In genomic region chr7:143138789-143139188, GRCm38 (mm10) we compare ENCODE assay signal across 8 mouse cellular contexts. TPM values are rescaled to one million over a fixed set of nuclear protein-coding genes. Genes with fewer than 3 reads are reported as not detected.
DNase-seq lines count a peak whose midpoint lies in the region; ATAC-seq and TF ChIP-seq lines count a peak whose summit lies in the region.
"Had no signal": no experiment of that assay in that cellular context is flagged by ENCODE, and none has a peak within 500 bp of the region (broad histone marks: within the 10 kb centered on the region; RNA-seq: fewer than 3 reads in every experiment).

No protein-coding gene starts in this region.

- intact Hi-C loops in left cerebral cortex, adult 2 months (cut with DNase I): loop anchor here (5.0 kb wide), 2 partner anchors 131 to 241 kb away; partner anchors contain the start of gene Tspan32

- no peaks in the 10 kb centered on the region for H3K4me1 ChIP-seq in testis, adult 2 months (ENCODE audit: control insufficient read depth, insufficient read depth, low read length)
- peaks cover 62% of the 10 kb centered on the region for H3K4me1 ChIP-seq in heart, embryonic 15.5 days (replicated peaks)
- H3K4me1 ChIP-seq: hindbrain, embryonic 15.5 days had no signal

- no peak overlapping the region for H3K4me3 ChIP-seq in testis, adult 2 months (ENCODE audit: control insufficient read depth, low read depth, low read length)
- no peak overlapping the region for H3K4me3 ChIP-seq in heart, embryonic 15.5 days
- no peak overlapping the region for H3K4me3 ChIP-seq in left cerebral cortex, adult 2 months
- H3K4me3 ChIP-seq: hindbrain, embryonic 15.5 days had no signal

- H3K36me3 ChIP-seq in testis, adult 2 months (ENCODE audit: control insufficient read depth, insufficient read depth, low read length): no peaks in the 10 kb centered on the region
- H3K36me3 ChIP-seq in heart, embryonic 15.5 days: no peaks in the 10 kb centered on the region
- H3K36me3 ChIP-seq: hindbrain, embryonic 15.5 days had no signal

- WGBS in heart, embryonic 15.5 days: 33% methylated on average over 1 of the region's 1 CpGs

- H3K9me3 ChIP-seq in heart, embryonic 15.5 days (replicated peaks): no peaks in the 10 kb centered on the region
- H3K9me3 ChIP-seq: hindbrain, embryonic 15.5 days had no signal

- DNase-seq in testis, postnatal 14 days (ENCODE audit: low spot score): no peak
- DNase-seq in adrenal gland, adult 2 months: peak; percentile 65
- DNase-seq in embryo, embryonic 10 days (ENCODE audit: low spot score): peak; percentile 79
- peak; percentile 34 to 52 for DNase-seq in left cerebral cortex, adult 2 months (ENCODE audit: extremely low spot score in 1 of 2, low spot score in 2 of 2)
- peak; percentile 41 for DNase-seq in naive thymus-derived CD4-positive, alpha-beta T cell, adult 2 months (ENCODE audit: low read depth)

- no peaks in the 10 kb centered on the region for H3K27me3 ChIP-seq in testis, adult 2 months (ENCODE audit: control insufficient read depth, insufficient read depth, low read length)
- no peaks in the 10 kb centered on the region for H3K27me3 ChIP-seq in heart, embryonic 15.5 days
- H3K27me3 ChIP-seq: hindbrain, embryonic 15.5 days had no signal

- no peak for TF ChIP-seq POLR2A in testis, adult 2 months (IDR thresholded peaks at IDR 0.05; ENCODE audit: control insufficient read depth, low read depth, low read length)

- H3K4me2 ChIP-seq in heart, embryonic 15.5 days: no peak overlapping the region
- H3K4me2 ChIP-seq: hindbrain, embryonic 15.5 days had no signal

- peak; percentile 49; the same call in 1 of the 2 replicates for TF ChIP-seq CTCF in testis, adult 2 months (IDR thresholded peaks at IDR 0.05; ENCODE audit: control insufficient read depth, insufficient read depth, insufficient replicate concordance, low read depth, low read length)
- TF ChIP-seq CTCF in left cerebral cortex, adult 2 months (IDR thresholded peaks at IDR 0.05): peak; percentile 74

- no peak overlapping the region for H3K27ac ChIP-seq in testis, adult 2 months (ENCODE audit: control insufficient read depth, insufficient read depth, low read depth, low read length)
- H3K27ac ChIP-seq in heart, embryonic 15.5 days: peak overlapping the region; percentile 89
- no peak overlapping the region for H3K27ac ChIP-seq in left cerebral cortex, adult 2 months
- H3K27ac ChIP-seq: hindbrain, embryonic 15.5 days had no signal

- no peak for ATAC-seq in heart, embryonic 15.5 days (replicated peaks; ENCODE audit: insufficient number of reproducible peaks, insufficient read depth, low FRiP score, low read depth)

- no peak overlapping the region for H3K9ac ChIP-seq in heart, embryonic 15.5 days
- H3K9ac ChIP-seq: hindbrain, embryonic 15.5 days had no signal

RNA-seq across cellular contexts. Expression of gene Kcnq1, which starts 32.6 kb away (rescaled TPM):
- 1.6 and 1.8 TPM in 2 replicates for polyA plus RNA-seq in testis, adult 2 months (2012; rRNA removed)
- total RNA-seq in adrenal gland, adult 2 months (2021): 1 to 10 TPM; 1.9 to 4.1 TPM
- polyA plus RNA-seq in adrenal gland, adult 2 months (2012; rRNA removed): 14.2 and 17.2 TPM in 2 replicates
- polyA plus RNA-seq in heart, embryonic 15.5 days (2015; fragmentation: Nextera tagmentation; extraction: Ambion mirVana): 25.8 and 27.5 TPM in 2 replicates
- total RNA-seq in left cerebral cortex, adult 2 months (2021): 1 to 10 TPM in 1 of 2 experiments, under 1 TPM in 1; 0.61 to 1.2 TPM

RNA-seq across cellular contexts. Expression of gene Trpm5, which starts 44.3 kb away (rescaled TPM):
- 1.1 and 1.5 TPM in 2 replicates for polyA plus RNA-seq in testis, adult 2 months (2012; rRNA removed)
- total RNA-seq in adrenal gland, adult 2 months (2021): under 1 TPM; 0.23 to 0.24 TPM
- polyA plus RNA-seq in adrenal gland, adult 2 months (2012; rRNA removed): 0.40 and 0.48 TPM in 2 replicates
- polyA plus RNA-seq in heart, embryonic 15.5 days (2015; fragmentation: Nextera tagmentation; extraction: Ambion mirVana): 3.8 and 4.7 TPM in 2 replicates
- not detected for total RNA-seq in left cerebral cortex, adult 2 months (2021)
